Mouse (Mus musculus): ENCODE data around the gene Pde4d. TPM values are rescaled to one million over a fixed set of nuclear protein-coding genes. Genes with fewer than 3 reads are reported as not detected.
A peak's percentile ranks its signal among the peaks of the same experiment; 100 is the strongest.

Pde4d gene
- polyA plus RNA-seq, 1 experiment from 2014 or later: 23.8 TPM

DNA sequence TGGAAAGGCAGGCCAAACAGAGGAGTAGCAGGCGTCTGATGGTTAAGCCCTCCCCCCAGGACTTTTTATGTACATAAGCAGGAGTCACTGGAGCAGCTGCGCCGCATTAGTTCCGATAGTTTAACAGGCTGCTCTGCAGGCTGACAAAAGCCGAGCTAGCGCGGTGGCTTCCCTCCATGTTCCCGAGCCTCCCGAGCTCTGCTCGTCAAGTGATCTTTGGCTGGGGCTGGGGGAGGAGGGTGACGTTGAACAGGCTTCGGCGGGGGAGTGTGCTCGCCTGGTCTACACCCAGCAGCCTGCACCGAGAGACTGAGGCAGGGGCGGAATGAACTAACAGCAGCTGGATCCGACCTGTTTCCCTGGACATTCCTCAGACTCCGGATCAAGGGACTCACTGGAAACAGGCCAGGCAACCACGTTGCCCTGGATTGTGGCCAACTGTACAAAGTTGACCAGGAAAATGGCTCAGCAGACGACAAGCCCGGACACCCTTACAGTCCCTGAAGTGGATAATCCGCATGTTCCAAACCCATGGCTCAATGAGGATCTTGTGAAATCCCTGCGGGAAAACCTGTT is 810.6 kb downstream of the Pde4d start:
- under 1% methylated on average over 23 of the region's 23 CpGs for WGBS
- Histone ChIP-seq H3K4me2 (peak overlapping the region; percentile 76), H3K4me3 (peak overlapping the region; percentile 69), H3K27me3 (replicated peaks) (no peaks in the 10 kb centered on the region), H3K9me3 (no peaks in the 10 kb centered on the region), H3K36me3 (no peaks in the 10 kb centered on the region), H3K9ac (peak overlapping the region; percentile 85), H3K27ac (replicated peaks) (peak overlapping the region; percentile 78), H3K4me1 (peaks cover 22% of the 10 kb centered on the region)
- peak; percentile 58 for ATAC-seq (ENCODE audit: extremely low read depth, insufficient number of reproducible peaks, low FRiP score, low TSS enrichment)

DNA sequence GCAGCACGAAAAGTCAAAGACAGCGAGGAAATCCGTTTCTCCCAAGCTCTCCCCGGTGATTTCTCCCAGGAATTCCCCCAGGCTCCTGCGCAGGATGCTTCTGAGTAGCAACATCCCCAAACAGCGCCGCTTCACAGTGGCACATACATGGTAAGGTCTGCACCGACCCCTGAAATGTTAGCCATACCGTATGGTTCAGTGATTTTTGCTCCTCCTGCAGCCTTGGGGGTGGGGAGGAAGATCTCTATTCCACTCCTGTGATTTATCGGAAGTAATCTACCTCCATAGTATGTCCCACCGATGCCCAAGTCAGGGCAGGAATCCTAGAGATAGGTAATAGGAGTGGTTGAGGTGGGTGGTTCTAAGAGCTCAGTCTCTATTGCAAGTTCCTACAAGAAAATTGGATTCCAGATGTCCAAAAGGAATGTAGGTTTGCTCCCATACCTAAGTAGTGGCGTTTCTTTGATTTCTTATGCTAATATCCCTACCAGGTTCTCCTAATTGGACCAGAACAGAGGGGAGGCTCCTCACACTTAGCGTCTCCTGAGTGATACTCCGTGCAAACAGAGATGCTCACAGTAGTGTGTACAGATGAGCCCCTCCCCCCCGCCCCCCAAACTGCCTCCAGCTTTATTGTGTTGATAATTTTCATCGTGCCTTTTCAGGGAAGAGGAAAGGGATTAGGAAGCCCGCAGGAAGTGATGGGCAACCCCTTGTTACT is 811.2 kb downstream of the Pde4d start:
- Histone ChIP-seq H3K9me3 (no peaks in the 10 kb centered on the region), H3K27me3 (replicated peaks) (no peaks in the 10 kb centered on the region), H3K36me3 (no peaks in the 10 kb centered on the region), H3K4me3 (peak overlapping the region; percentile 69), H3K4me1 (peaks cover 22% of the 10 kb centered on the region), H3K4me2 (peak overlapping the region; percentile 76), H3K9ac (peak overlapping the region; percentile 85), H3K27ac (replicated peaks) (peak overlapping the region; percentile 78)
- WGBS: 4% methylated on average over 17 of the region's 17 CpGs
- ATAC-seq (ENCODE audit: extremely low read depth, insufficient number of reproducible peaks, low FRiP score, low TSS enrichment): no peak

GRCm38 (mm10) chr13:109261642-109262220 is 812.0 kb downstream of the Pde4d start:
- H3K27ac ChIP-seq (replicated peaks): peak overlapping the region; percentile 78
- no peaks in the 10 kb centered on the region for H3K27me3 ChIP-seq (replicated peaks)
- no peak overlapping the region for H3K9ac ChIP-seq
- H3K4me2 ChIP-seq: peak overlapping the region; percentile 76
- peaks cover 22% of the 10 kb centered on the region for H3K4me1 ChIP-seq
- WGBS: 17% methylated on average over 5 of the region's 5 CpGs
- no peaks in the 10 kb centered on the region for H3K9me3 ChIP-seq
- no peaks in the 10 kb centered on the region for H3K36me3 ChIP-seq
- no peak for ATAC-seq (ENCODE audit: extremely low read depth, insufficient number of reproducible peaks, low FRiP score, low TSS enrichment)
- peak overlapping the region; percentile 69 for H3K4me3 ChIP-seq

- Histone ChIP-seq H3K4me3 (peak overlapping the region; percentile 69), H3K27ac (replicated peaks) (peak overlapping the region; percentile 78; the same call in 1 of the 2 replicates), H3K36me3 (no peaks in the 10 kb centered on the region), H3K9ac (no peak overlapping the region), H3K4me1 (peaks cover 22% of the 10 kb centered on the region), H3K4me2 (peak overlapping the region; percentile 76), H3K9me3 (no peaks in the 10 kb centered on the region), H3K27me3 (replicated peaks) (no peaks in the 10 kb centered on the region)
- 59% methylated on average over 5 of the region's 5 CpGs for WGBS
- no peak for ATAC-seq (ENCODE audit: extremely low read depth, insufficient number of reproducible peaks, low FRiP score, low TSS enrichment)
Observed at GRCm38 (mm10) chr13:109262501-109262900, 812.8 kb downstream of the Pde4d start.

DNA sequence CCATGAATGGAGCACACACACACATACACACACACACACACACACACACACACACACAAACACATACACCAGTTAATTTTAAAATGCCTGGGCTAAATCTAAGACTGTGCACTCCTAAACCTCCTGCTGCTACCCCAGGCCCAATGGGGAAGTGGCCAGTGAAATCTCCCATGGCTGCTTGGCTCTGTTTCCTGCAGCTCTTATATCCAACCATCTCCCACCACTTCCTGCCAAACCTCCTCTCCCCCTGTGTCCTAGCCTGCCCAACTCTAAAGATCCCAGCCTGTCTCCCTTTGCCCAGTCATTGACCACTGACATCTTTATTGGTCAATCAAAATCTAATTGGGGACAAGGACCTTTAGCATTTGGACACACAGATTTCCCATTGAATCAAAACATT is 814.1 kb downstream of the Pde4d start:
- no peaks in the 10 kb centered on the region for H3K9me3 ChIP-seq
- no peak for ATAC-seq (ENCODE audit: extremely low read depth, insufficient number of reproducible peaks, low FRiP score, low TSS enrichment)
- no peak overlapping the region for H3K4me3 ChIP-seq
- no peak overlapping the region for H3K27ac ChIP-seq (replicated peaks)
- H3K4me2 ChIP-seq: no peak overlapping the region
- H3K9ac ChIP-seq: no peak overlapping the region
- no peaks in the 10 kb centered on the region for H3K27me3 ChIP-seq (replicated peaks)
- peaks cover 22% of the 10 kb centered on the region for H3K4me1 ChIP-seq
- H3K36me3 ChIP-seq: no peaks in the 10 kb centered on the region

- 52% methylated on average over 3 of the region's 3 CpGs for WGBS
- H3K4me2 ChIP-seq: no peak overlapping the region
- H3K4me1 ChIP-seq: 0 out of 2 replicates have a peak, but pooled peaks cover 3% of the 10 kb centered on the region
- H3K27me3 ChIP-seq (replicated peaks): no peaks in the 10 kb centered on the region
- H3K9me3 ChIP-seq: no peaks in the 10 kb centered on the region
- no peak for ATAC-seq (ENCODE audit: extremely low read depth, insufficient number of reproducible peaks, low FRiP score, low TSS enrichment)
- no peak overlapping the region for H3K4me3 ChIP-seq
- no peak overlapping the region for H3K9ac ChIP-seq
- H3K36me3 ChIP-seq: no peaks in the 10 kb centered on the region
- H3K27ac ChIP-seq (replicated peaks): no peak overlapping the region
Observed at GRCm38 (mm10) chr13:109268253-109268652, 818.5 kb downstream of the Pde4d start.

- H3K27ac ChIP-seq (replicated peaks): no peak overlapping the region
- no peaks in the 10 kb centered on the region for H3K36me3 ChIP-seq
- H3K9ac ChIP-seq: no peak overlapping the region
- no peak for ATAC-seq (ENCODE audit: extremely low read depth, insufficient number of reproducible peaks, low FRiP score, low TSS enrichment)
- no peak overlapping the region for H3K4me2 ChIP-seq
- 88% methylated on average over 4 of the region's 4 CpGs for WGBS
- no peaks in the 10 kb centered on the region for H3K9me3 ChIP-seq
- H3K4me3 ChIP-seq: no peak overlapping the region
- H3K27me3 ChIP-seq (replicated peaks): no peaks in the 10 kb centered on the region
- 0 out of 2 replicates have a peak, but pooled peaks cover 3% of the 10 kb centered on the region for H3K4me1 ChIP-seq
Observed at GRCm38 (mm10) chr13:109268659-109269322, 819.0 kb downstream of the Pde4d start.

DNA sequence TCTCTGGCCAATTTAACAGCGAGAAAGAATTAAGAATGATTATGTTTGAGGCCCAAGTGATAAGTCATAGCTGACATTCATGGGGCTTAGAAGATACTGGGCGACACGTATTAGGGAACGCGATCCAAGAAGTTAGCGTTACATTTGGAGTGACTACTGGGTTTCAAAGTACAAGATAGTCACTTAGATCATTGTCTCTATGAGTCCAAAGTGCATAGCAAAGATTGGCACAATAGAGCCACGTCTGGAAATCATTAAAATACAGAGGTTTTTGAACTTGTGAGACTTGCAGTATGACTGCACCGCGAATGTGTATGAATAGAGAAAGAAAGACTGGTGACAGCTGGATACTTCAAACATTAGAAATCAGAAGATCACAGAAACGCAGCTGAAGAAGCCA is 825.1 kb downstream of the Pde4d start:
- Histone ChIP-seq H3K9me3 (peaks cover 16% of the 10 kb centered on the region; the same call in 1 of the 2 replicates), H3K4me2 (no peak overlapping the region), H3K9ac (no peak overlapping the region), H3K36me3 (peaks cover 10% of the 10 kb centered on the region), H3K27ac (replicated peaks) (no peak overlapping the region), H3K4me3 (no peak overlapping the region), H3K4me1 (peaks cover 9% of the 10 kb centered on the region), H3K27me3 (replicated peaks) (no peaks in the 10 kb centered on the region)
- no peak for ATAC-seq (ENCODE audit: extremely low read depth, insufficient number of reproducible peaks, low FRiP score, low TSS enrichment)
- 85% methylated on average over 10 of the region's 10 CpGs for WGBS

DNA sequence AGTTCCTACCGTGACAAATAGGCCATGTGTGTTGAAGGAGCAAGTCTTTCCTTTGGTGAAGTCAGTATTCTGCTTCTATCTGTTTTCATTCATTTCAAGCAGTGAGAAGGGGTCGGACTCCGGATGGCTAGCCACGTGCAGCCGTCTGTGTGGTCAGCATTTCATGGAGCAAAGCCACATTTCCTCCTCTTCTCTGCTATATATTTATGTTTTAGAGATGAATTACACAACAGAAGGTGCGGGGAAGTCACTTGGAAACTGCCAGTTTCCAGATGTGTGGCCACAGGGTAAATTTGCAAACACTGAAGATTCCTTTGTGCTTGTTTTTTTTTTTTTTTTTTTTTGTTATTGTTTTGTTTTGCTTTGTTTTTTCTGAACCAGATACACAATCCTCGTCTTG is 828.0 kb downstream of the Pde4d start:
- WGBS: 68% methylated on average over 7 of the region's 7 CpGs
- no peak for ATAC-seq (ENCODE audit: extremely low read depth, insufficient number of reproducible peaks, low FRiP score, low TSS enrichment)
- Histone ChIP-seq H3K4me3 (no peak overlapping the region), H3K27ac (replicated peaks) (no peak overlapping the region), H3K4me1 (peaks cover 9% of the 10 kb centered on the region), H3K27me3 (replicated peaks) (no peaks in the 10 kb centered on the region), H3K9ac (no peak overlapping the region), H3K4me2 (no peak overlapping the region), H3K36me3 (peaks cover 10% of the 10 kb centered on the region), H3K9me3 (peaks cover 16% of the 10 kb centered on the region; the same call in 1 of the 2 replicates)

DNA sequence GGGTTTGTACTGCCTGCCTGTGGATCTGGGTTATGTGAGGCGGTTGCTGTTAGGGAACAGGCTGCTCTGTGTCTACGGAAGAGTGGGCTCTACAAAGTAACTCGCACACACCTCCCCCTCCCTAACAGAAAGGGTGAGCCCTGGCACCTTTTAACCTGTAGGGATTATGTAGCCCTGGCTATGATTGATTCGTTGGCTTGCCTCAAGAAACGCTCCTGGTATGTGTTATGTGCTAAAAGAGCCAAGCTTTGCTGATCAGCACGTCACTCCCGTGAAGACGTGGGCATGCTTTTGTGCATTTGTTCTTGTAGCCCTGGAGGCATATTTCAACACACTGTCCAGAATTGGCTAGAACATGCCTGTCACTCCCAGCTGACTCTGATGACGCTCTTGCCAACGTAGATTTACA is 828.8 kb downstream of the Pde4d start:
- Histone ChIP-seq H3K9ac (no peak overlapping the region), H3K4me2 (peak overlapping the region; percentile 6; the same call in 1 of the 2 replicates)
- no peak; the same call in 1 of the 2 replicates for ATAC-seq (ENCODE audit: extremely low read depth, insufficient number of reproducible peaks, low FRiP score, low TSS enrichment)

GRCm38 (mm10) chr13:109279211-109279610 is 829.5 kb downstream of the Pde4d start:
- no peak overlapping the region for H3K9ac ChIP-seq
- no peak overlapping the region for H3K4me3 ChIP-seq
- peaks cover 10% of the 10 kb centered on the region for H3K36me3 ChIP-seq
- H3K9me3 ChIP-seq: peaks cover 16% of the 10 kb centered on the region; the same call in 1 of the 2 replicates
- no peak for ATAC-seq (ENCODE audit: extremely low read depth, insufficient number of reproducible peaks, low FRiP score, low TSS enrichment)
- no peak overlapping the region for H3K27ac ChIP-seq (replicated peaks)
- WGBS: 55% methylated on average over 6 of the region's 6 CpGs
- H3K27me3 ChIP-seq (replicated peaks): no peaks in the 10 kb centered on the region
- no peak overlapping the region for H3K4me2 ChIP-seq
- peaks cover 9% of the 10 kb centered on the region for H3K4me1 ChIP-seq

More for the DNA sequence above, 828.8 kb downstream of the Pde4d start:
- H3K4me1 ChIP-seq: peaks cover 9% of the 10 kb centered on the region
- peaks cover 10% of the 10 kb centered on the region for H3K36me3 ChIP-seq
- no peak overlapping the region for H3K27ac ChIP-seq (replicated peaks)
- H3K9me3 ChIP-seq: peaks cover 16% of the 10 kb centered on the region; the same call in 1 of the 2 replicates
- 55% methylated on average over 10 of the region's 10 CpGs for WGBS
- no peaks in the 10 kb centered on the region for H3K27me3 ChIP-seq (replicated peaks)
- no peak overlapping the region for H3K4me3 ChIP-seq
